Mouse (Mus musculus) urinary bladder, postnatal 0 days (tissue): ENCODE data around the gene Arl8a. TPM values are rescaled to one million over a fixed set of nuclear protein-coding genes. Genes with fewer than 3 reads are reported as not detected.

Source experiments
- polyA plus RNA-seq: library from polyadenylated mRNA; unstranded; fragments of >200 nt; fragmentation: Nextera tagmentation; extraction: Ambion mirVana; gene quantifications from 2 replicates; pipeline ENCODE4 v1.2.1, GENCODE M21; 2015

Arl8a gene
- 78.3 and 82.7 TPM in 2 replicates for polyA plus RNA-seq

DNA sequence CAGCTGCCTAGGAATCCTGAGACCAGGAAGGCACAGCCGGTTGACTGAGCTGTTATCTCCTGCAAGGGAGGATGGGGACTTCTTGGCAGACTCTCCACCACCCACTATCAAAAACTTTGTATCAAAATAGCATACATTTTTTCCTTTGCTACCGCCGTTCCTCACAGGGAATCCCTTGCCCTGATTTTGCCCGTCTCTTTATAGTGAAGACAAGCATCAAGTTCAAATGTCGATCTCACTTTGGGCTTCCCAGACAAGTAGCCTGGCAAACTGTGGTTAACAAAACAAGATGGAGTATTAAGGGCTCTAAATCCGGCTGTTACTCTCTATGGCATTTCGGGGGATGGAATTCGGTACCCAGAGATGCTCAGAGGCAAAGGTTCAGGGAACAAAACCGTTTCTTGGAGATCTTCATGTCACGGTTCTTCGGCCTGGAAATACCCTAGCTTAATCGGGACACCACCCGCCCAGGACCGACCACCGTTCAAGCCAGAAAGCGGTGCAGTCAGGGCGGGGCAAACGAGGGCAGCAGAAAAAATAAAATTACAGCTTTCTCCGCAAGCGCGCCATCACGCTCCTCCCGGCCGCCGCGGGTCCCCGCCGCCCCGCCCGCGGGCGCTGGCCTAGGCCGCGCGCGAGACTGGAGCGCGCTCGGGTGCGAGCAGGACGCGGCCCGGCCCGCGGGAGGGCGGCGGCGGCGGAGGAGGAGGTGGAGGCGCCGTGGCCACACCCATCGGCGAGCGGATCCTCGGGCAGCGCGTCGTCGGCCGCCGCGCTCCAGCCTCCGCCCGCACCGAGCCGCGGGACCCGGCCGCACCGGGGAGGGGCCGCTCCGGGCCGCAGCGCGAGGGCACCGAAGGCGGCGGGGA, at the start of gene Arl8a:
TSS of gene Arl8a (plus strand) at position 748 of the 869 bp plus-strand sequence.

DNA sequence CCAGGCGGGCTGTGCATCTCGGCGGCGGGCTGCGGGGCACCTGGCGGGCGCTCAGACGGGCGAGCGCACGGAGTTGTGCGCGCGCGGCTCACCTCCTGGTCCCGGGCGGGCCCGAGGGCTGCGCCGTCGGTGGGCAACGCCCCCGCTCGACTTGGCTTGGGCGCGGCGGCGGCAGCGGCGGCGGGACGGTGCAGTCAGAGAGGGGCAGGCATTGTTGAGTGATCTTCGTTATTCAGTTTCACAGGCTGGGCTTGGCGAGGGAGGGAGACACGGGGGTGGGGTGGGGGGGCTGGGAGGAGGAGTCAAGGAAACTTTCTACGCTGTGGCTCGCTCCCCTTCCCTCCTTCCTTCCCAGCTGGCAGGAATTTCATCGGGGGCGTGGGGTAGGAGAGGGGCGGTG, 41.5 kb upstream of the Arl8a start, which contains the start of gene Lgr6:
TSS of gene Lgr6 (minus strand) at position 153 of the 400 bp plus-strand sequence.

DNA sequence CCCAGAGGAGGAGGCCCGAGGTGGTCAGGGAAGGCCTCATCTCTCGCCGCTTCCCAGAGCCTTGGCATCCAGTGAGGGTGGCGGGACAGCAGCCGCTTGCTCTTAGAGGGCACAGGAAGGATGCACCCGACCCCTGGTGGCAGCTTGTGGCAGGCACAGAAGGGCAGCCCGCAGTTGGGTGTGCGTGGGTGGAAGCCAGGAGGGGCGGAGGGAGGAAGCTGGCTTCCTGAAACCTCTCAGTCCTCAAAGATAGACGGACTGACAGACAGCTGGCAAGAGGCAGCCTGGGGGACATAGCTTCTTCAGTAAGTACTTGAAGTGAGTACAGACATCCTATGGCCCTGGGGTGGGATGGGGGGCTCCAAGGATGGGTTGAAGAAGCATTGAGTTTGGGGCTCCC, 14.2 kb upstream of the Arl8a start, which contains the start of gene Ptpn7:
TSS of gene Ptpn7 (plus strand) at position 228 of the 400 bp plus-strand sequence.

DNA sequence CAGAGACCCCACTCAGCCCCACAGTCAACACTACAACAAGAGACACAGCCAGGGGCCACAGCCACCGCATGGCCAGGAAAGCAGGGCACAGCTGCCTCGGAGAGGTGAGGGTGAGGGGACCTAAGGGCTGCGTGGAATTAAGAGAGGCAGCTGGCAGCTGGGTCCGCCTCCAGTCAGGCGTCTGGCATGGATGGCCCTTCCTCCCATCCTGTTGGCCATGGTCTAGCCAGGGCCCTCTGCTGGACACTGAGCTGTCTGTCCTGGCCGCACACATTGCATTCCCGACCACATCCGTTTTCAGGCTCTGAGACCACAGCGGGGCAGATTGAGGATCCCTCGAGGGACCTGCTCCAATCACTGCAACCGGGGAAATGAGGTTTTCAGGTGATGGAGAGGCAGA, 20.8 kb downstream of the Arl8a start, which contains the start of gene Gpr37l1:
TSS of gene Gpr37l1 (minus strand) at position 247 of the 400 bp plus-strand sequence.

Other genes with a start within 250 kb of the Arl8a start
- 87.5 and 97.0 TPM in 2 replicates for gene Ppp1r12b, start 190.9 kb upstream of the Arl8a start, polyA plus RNA-seq
- 6.5 and 10.5 TPM in 2 replicates for gene Ube2t, start 184.3 kb upstream of the Arl8a start, polyA plus RNA-seq
- 0.42 and 0.69 TPM in 2 replicates for gene Lgr6, start 41.5 kb upstream of the Arl8a start, polyA plus RNA-seq
- 0.81 and 3.6 TPM in 2 replicates for gene Ptpn7, start 14.1 kb upstream of the Arl8a start, polyA plus RNA-seq
- gene Gpr37l1, start 20.9 kb downstream of the Arl8a start, polyA plus RNA-seq: 0.08 and 0.16 TPM in 2 replicates
- gene Elf3, start 111.7 kb downstream of the Arl8a start, polyA plus RNA-seq: 29.5 and 36.1 TPM in 2 replicates
- 50.7 and 54.3 TPM in 2 replicates for gene Rnpep, start 137.3 kb downstream of the Arl8a start, polyA plus RNA-seq
- 283 and 284 TPM in 2 replicates for gene Timm17a, start 167.0 kb downstream of the Arl8a start, polyA plus RNA-seq
- gene Lmod1, start 178.0 kb downstream of the Arl8a start, polyA plus RNA-seq: 145 and 160 TPM in 2 replicates
- gene Shisa4, start 228.4 kb downstream of the Arl8a start, polyA plus RNA-seq: 23.5 and 27.5 TPM in 2 replicates